Mouse (Mus musculus): ENCODE measurements at regions not wholly inside any gene's neighbourhood (a gene's known extent, or its start where the extent isn't known, plus 50 kb on each side); places are given as distances from the start of the nearest gene placed in this dataset.
"Not testable (repeated sequence)": the region's sequence is repeated elsewhere in the genome, so short reads cannot be mapped to it uniquely, and the experiment has no call there.

DNA sequence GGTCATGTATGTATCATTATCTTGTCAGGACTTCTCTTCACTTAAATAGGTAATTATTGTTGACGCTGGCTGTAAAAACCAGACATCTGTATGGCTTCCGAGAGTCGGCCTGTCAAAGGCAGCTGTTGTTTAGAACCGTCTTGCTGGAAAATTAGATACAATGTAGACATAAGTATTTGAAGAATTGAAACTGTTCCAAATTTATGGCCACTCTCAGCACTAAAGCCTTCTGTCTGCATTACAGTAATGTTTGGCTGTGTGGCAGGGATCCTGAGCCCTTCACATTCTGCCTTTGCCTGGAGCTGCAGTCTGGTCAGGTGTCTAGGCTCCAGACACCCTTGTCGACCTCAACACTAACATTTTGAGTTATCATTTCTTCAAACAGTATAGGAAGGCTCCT is 300.2 kb upstream of the Cwc22 start:
- no peaks in the 10 kb centered on the region for H3K4me1 ChIP-seq
- H3K9ac ChIP-seq = no peak overlapping the region
- H3K27me3 ChIP-seq = no peaks in the 10 kb centered on the region
- H3K27ac ChIP-seq = no peak overlapping the region
- H3K9me3 ChIP-seq (replicated peaks) = no peaks in the 10 kb centered on the region
- ATAC-seq (replicated peaks; ENCODE audit: low FRiP score) = no peak
- H3K4me2 ChIP-seq = no peak overlapping the region
- no peak overlapping the region for H3K4me3 ChIP-seq (replicated peaks)
- 58% methylated on average over 5 of the region's 5 CpGs for WGBS
- H3K36me3 ChIP-seq = no peaks in the 10 kb centered on the region

- Histone ChIP-seq H3K4me2 (no peak overlapping the region), H3K4me1 (no peaks in the 10 kb centered on the region), H3K9me3 (replicated peaks) (no peaks in the 10 kb centered on the region), H3K27ac (no peak overlapping the region), H3K9ac (no peak overlapping the region), H3K36me3 (no peaks in the 10 kb centered on the region), H3K27me3 (no peaks in the 10 kb centered on the region), H3K4me3 (replicated peaks) (no peak overlapping the region)
- no peak for ATAC-seq (replicated peaks; ENCODE audit: low FRiP score)
- 70% methylated on average over 2 of the region's 2 CpGs for WGBS
Observed at GRCm38 (mm10) chr2:78240299-78240698, 294.1 kb upstream of the Cwc22 start.

GRCm38 (mm10) chr2:78225383-78226100 is 279.4 kb upstream of the Cwc22 start:
- H3K4me1 ChIP-seq; ATAC-seq (replicated peaks; ENCODE audit: low FRiP score); H3K27me3 ChIP-seq; H3K9ac ChIP-seq; H3K4me3 ChIP-seq (replicated peaks); H3K36me3 ChIP-seq; H3K4me2 ChIP-seq; H3K9me3 ChIP-seq (replicated peaks); H3K27ac ChIP-seq: not testable (repeated sequence)
- WGBS = 91% methylated on average over 4 of the region's 4 CpGs

- no peak overlapping the region for H3K4me3 ChIP-seq (replicated peaks)
- WGBS = 65% methylated on average over 8 of the region's 8 CpGs
- H3K27me3 ChIP-seq = no peaks in the 10 kb centered on the region
- H3K9ac ChIP-seq = no peak overlapping the region
- no peak for ATAC-seq (replicated peaks; ENCODE audit: low FRiP score)
- H3K4me2 ChIP-seq = no peak overlapping the region
- H3K9me3 ChIP-seq (replicated peaks) = no peaks in the 10 kb centered on the region
- H3K27ac ChIP-seq = no peak overlapping the region
- H3K4me1 ChIP-seq = no peaks in the 10 kb centered on the region
- no peaks in the 10 kb centered on the region for H3K36me3 ChIP-seq
Observed at GRCm38 (mm10) chr2:78214469-78214868, 268.3 kb upstream of the Cwc22 start.

DNA sequence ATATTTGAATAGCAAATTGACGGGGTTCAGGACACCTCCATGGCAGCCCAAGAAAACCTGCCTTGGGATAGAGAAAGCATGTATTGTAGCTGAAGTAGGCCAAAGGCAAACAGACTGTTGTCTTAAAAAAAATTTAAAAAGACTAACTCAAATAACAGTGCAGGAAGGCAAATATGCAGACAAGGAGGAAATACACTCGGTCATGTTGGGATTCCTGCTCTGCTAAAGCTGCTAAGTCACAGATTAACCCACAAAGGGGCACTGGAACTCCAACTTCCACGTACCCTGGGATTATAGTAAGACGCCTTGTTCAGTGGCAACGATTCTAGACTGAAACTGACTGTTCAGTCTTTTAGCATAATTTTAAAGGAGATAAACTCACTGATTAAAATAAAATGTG is 258.9 kb upstream of the Cwc22 start:
- Histone ChIP-seq H3K4me1 (no peaks in the 10 kb centered on the region), H3K27me3 (no peaks in the 10 kb centered on the region), H3K9ac (no peak overlapping the region), H3K36me3 (no peaks in the 10 kb centered on the region), H3K9me3 (replicated peaks) (no peaks in the 10 kb centered on the region), H3K27ac (no peak overlapping the region), H3K4me2 (no peak overlapping the region), H3K4me3 (replicated peaks) (no peak overlapping the region)
- no peak for ATAC-seq (replicated peaks; ENCODE audit: low FRiP score)
- WGBS = 76% methylated on average over 5 of the region's 5 CpGs

DNA sequence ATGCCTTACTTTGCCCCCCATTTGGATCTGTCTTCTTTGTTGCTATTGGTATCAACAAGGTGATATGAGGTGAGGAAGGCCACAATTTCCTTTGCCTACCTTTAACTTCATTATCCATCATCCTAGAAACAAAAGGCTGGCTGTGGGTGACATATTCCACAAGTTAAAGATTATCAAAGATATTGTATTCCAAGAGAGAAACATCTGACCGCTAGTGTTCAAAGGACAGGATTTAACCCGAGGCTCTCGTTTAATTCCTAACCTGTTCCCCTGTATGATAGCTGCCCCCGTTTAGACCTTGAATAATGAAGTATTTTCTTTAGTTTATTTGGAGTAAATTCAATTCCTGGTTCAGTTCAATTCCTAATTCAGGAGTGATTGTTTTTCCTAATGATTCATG is 249.8 kb upstream of the Cwc22 start:
- H3K4me3 ChIP-seq (replicated peaks) = no peak overlapping the region
- no peak overlapping the region for H3K9ac ChIP-seq
- H3K36me3 ChIP-seq = no peaks in the 10 kb centered on the region
- H3K9me3 ChIP-seq (replicated peaks) = no peaks in the 10 kb centered on the region
- ATAC-seq (replicated peaks; ENCODE audit: low FRiP score) = no peak
- no peaks in the 10 kb centered on the region for H3K27me3 ChIP-seq
- H3K27ac ChIP-seq = no peak overlapping the region
- H3K4me2 ChIP-seq = no peak overlapping the region
- 81% methylated on average over 4 of the region's 4 CpGs for WGBS
- H3K4me1 ChIP-seq = no peaks in the 10 kb centered on the region

DNA sequence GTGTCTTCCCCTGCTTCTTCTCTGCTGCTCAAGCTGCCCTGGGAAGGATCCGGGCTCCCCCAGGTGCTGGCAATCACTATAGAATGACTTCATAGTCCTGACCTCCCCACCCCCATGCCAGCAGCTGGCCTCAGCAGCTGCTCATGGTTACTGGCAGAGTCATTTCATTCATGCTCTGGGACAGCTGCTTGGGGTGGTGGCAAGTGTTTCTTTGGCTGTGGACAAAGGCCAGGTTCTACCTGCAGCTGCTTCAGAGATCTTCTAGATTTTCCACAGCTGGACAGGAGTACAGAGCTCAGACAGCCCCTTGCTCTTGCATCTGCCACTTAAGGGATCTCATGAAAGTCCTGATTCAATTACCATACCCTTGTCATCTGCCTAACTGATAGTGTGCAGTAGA is 243.4 kb upstream of the Cwc22 start:
- no peaks in the 10 kb centered on the region for H3K4me1 ChIP-seq
- H3K27ac ChIP-seq = no peak overlapping the region
- no peaks in the 10 kb centered on the region for H3K9me3 ChIP-seq (replicated peaks)
- ATAC-seq (replicated peaks; ENCODE audit: low FRiP score) = no peak
- H3K4me3 ChIP-seq (replicated peaks) = no peak overlapping the region
- no peak overlapping the region for H3K9ac ChIP-seq
- no peak overlapping the region for H3K4me2 ChIP-seq
- H3K36me3 ChIP-seq = no peaks in the 10 kb centered on the region
- WGBS = 4% methylated on average over 1 of the region's 1 CpGs
- H3K27me3 ChIP-seq = no peaks in the 10 kb centered on the region

DNA sequence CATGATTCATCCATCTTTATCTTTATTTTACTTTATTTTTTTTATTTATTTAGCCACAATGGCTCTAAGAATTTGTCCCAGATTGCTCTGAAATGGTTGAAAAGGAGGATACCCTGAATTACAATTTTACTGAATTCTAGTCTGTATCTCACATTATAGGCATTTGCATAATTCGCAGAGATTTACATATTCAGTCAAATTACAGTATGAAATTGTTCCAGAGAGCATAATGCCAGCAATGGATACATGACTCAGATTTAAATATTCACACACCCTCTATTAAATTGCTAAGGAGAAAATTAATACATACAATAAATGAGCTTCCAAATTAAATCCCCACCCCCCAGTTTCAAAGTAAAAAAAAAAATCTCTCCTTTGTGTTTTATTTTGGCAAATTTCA is 238.8 kb upstream of the Cwc22 start:
- Histone ChIP-seq H3K9ac (no peak overlapping the region), H3K27ac (no peak overlapping the region), H3K4me2 (no peak overlapping the region), H3K9me3 (replicated peaks) (no peaks in the 10 kb centered on the region), H3K36me3 (no peaks in the 10 kb centered on the region), H3K4me3 (replicated peaks) (no peak overlapping the region), H3K27me3 (no peaks in the 10 kb centered on the region), H3K4me1 (no peaks in the 10 kb centered on the region)
- no peak for ATAC-seq (replicated peaks; ENCODE audit: low FRiP score)
- WGBS = 83% methylated on average over 1 of the region's 1 CpGs

GRCm38 (mm10) chr2:78173784-78174183 is 227.6 kb upstream of the Cwc22 start:
- H3K27ac ChIP-seq = no peak overlapping the region
- H3K36me3 ChIP-seq = no peaks in the 10 kb centered on the region
- H3K27me3 ChIP-seq = no peaks in the 10 kb centered on the region
- H3K4me1 ChIP-seq = no peaks in the 10 kb centered on the region
- ATAC-seq (replicated peaks; ENCODE audit: low FRiP score) = no peak
- no peak overlapping the region for H3K4me2 ChIP-seq
- H3K9ac ChIP-seq = no peak overlapping the region
- no peaks in the 10 kb centered on the region for H3K9me3 ChIP-seq (replicated peaks)
- 58% methylated on average over 4 of the region's 4 CpGs for WGBS
- no peak overlapping the region for H3K4me3 ChIP-seq (replicated peaks)

- WGBS = 45% methylated on average over 4 of the region's 4 CpGs
- H3K4me1 ChIP-seq = no peaks in the 10 kb centered on the region
- no peak overlapping the region for H3K4me3 ChIP-seq (replicated peaks)
- no peak overlapping the region for H3K27ac ChIP-seq
- no peaks in the 10 kb centered on the region for H3K9me3 ChIP-seq (replicated peaks)
- H3K36me3 ChIP-seq = no peaks in the 10 kb centered on the region
- H3K4me2 ChIP-seq = no peak overlapping the region
- H3K27me3 ChIP-seq = no peaks in the 10 kb centered on the region
- ATAC-seq (replicated peaks; ENCODE audit: low FRiP score) = no peak
- H3K9ac ChIP-seq = no peak overlapping the region
Observed at GRCm38 (mm10) chr2:78172819-78173218, 226.6 kb upstream of the Cwc22 start.

- H3K9me3 ChIP-seq (replicated peaks) = no peaks in the 10 kb centered on the region
- H3K27me3 ChIP-seq = no peaks in the 10 kb centered on the region
- H3K9ac ChIP-seq = no peak overlapping the region
- WGBS = 83% methylated on average over 6 of the region's 6 CpGs
- H3K27ac ChIP-seq = no peak overlapping the region
- no peaks in the 10 kb centered on the region for H3K4me1 ChIP-seq
- no peak overlapping the region for H3K4me2 ChIP-seq
- ATAC-seq (replicated peaks; ENCODE audit: low FRiP score) = no peak
- H3K4me3 ChIP-seq (replicated peaks) = no peak overlapping the region
- H3K36me3 ChIP-seq = no peaks in the 10 kb centered on the region
Observed at GRCm38 (mm10) chr2:78170162-78170747, 224.1 kb upstream of the Cwc22 start.

- Histone ChIP-seq H3K27ac (no peak overlapping the region), H3K4me3 (replicated peaks) (no peak overlapping the region), H3K4me2 (no peak overlapping the region), H3K36me3 (no peaks in the 10 kb centered on the region), H3K9me3 (replicated peaks) (no peaks in the 10 kb centered on the region), H3K9ac (no peak overlapping the region), H3K27me3 (no peaks in the 10 kb centered on the region), H3K4me1 (no peaks in the 10 kb centered on the region)
- no peak for ATAC-seq (replicated peaks; ENCODE audit: low FRiP score)
- 83% methylated on average over 13 of the region's 13 CpGs for WGBS
Observed at GRCm38 (mm10) chr2:78165429-78165828, 219.3 kb upstream of the Cwc22 start.
